Mouse (Mus musculus) CH12F3 (cell line): ENCODE measurements around the gene Samd11.

Experiments used
- in situ Hi-C: fragments of 300-500 bp; cut with MboI; formaldehyde crosslinking; loops from 2 replicates; pipeline ENCODE4 v1.14.3; 2020; ENCODE audit warnings: low sequenced_read_pairs

Samd11 gene

DNA sequence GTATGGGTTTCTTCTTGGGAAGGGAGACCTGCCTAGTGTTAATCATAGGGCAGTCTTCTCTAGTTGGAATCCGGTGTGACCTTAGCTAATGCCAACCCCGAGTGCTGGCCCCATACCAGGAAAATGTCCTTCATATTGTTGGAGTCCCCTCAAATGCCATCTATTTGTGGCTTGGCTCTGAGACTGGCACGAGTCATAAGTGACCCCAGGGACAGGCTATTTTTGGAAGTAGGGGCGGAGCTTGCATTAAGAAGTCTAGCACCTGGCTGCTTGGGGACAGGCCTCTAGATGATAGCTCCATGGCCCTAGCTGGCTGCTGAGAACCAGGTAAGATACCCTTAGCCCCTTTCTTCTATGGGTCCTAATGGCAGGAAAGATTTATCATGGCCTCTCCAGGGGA lies 39.8 kb downstream of the Samd11 start, which contains the start of gene Perm1:
Gene Perm1, plus strand, starts transcription at position 220 of the 400 bp plus-strand sequence.
- in situ Hi-C loops: no loop called here

- in situ Hi-C loops: no loop called here
Observed at GRCm38 (mm10) chr4:156213134-156213533, 42.3 kb downstream of the Samd11 start.

DNA sequence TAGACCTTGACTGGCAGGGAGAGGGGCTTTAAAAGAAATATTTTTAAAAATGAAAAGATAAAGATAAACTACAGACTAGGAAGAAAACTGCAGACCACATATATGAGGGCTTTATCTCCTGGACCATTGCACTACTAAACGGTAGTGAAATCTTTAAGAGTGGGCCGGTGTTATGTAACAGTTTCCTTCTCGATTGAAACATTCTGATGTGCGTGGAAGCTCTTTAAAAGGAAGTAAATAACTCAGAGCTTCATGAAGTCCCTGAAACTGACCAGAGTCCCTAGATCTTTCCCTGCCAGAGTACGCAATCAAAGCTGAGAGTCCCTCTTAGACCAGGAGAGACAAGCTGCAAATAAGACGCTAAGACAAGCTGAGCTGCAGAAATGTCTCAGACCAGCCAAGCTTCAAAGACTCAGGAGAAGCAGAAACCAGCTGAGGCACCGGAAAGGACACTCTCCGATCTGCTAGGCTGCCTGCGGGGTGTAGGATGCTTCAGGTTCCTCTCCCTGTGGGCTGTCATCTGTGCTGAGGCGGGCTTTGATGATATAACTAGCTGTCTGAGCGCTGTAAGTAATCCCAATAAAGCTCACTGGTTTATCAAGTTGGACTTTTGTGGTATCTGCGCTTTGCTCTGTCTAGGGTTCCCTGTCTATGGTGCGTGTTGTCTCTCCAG lies 45.4 kb downstream of the Samd11 start:
- in situ Hi-C loops: no loop called here

DNA sequence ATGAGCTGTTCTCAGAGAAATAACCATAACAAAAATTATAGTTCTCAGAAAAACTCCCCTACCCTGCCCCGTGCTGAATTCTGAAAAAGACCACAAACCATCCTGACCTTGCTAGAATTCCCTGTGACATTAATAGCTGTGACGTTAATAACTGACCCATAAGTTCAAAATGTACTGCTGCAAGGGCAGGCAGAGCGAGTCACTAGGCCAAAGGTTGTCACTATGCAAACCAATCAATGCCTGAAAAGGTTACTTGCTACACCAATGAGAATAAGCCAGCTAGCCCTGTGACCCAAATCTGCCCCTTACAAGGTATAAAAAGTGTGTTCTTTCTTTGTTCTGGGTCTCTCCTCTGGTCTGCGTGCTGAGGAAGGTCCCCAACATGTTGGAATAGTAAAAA lies 46.6 kb downstream of the Samd11 start:
- in situ Hi-C loops: no loop called here

- in situ Hi-C loops: no loop called here
Observed at GRCm38 (mm10) chr4:156203413-156204131, 51.9 kb downstream of the Samd11 start.

GRCm38 (mm10) chr4:156203001-156203412 lies 52.5 kb downstream of the Samd11 start, which contains the start of gene AW011738:
Gene AW011738, plus strand, starts transcription at chr4:156203304.
- in situ Hi-C loops: no loop called here

GRCm38 (mm10) chr4:156202462-156202893 lies 53.0 kb downstream of the Samd11 start:
- in situ Hi-C loops: no loop called here

GRCm38 (mm10) chr4:156200623-156201475 lies 54.6 kb downstream of the Samd11 start, which contains the start of gene Isg15:
Gene Isg15, minus strand, starts transcription at chr4:156200818.
- in situ Hi-C loops: no loop called here

DNA sequence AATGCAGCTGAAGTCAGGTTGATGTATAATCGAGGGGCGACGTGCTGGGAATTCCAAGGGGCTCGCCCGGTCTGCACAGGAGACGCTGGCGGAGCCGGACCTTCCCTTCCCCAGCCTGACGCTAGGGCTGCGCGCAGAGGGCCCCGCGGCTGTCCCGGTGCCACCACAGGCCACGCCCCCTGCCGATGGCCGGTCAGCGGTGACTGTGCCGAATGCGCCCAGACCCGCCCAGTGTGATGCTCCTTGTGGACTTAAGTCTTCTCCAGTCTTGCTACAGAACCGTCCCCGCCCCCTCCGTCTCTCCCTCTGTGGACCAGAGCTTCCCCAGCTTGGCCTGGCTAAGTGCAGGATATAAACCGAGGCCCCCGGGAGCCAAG lies 57.6 kb downstream of the Samd11 start:
- in situ Hi-C loops: no loop called here

- in situ Hi-C loops: no loop called here
Observed at GRCm38 (mm10) chr4:156197131-156197828, 58.2 kb downstream of the Samd11 start, which contains the start of gene Agrn. Gene Agrn, minus strand, starts transcription at chr4:156197488.
